Mouse (Mus musculus): Measurements from ENCODE around the gene Dnhd1.

GRCm38 (mm10) chr7:105738948-105739347 lies 88.3 kb downstream of the Dnhd1 start:
- TF ChIP-seq CTCF (IDR thresholded peaks at IDR 0.05; ENCODE audit: borderline replicate concordance, control insufficient read depth, extremely low read depth, insufficient read depth, low read length, poor library complexity) (no peak), POLR2A (IDR thresholded peaks at IDR 0.05; ENCODE audit: control insufficient read depth, extremely low read depth, insufficient read depth, low read length, poor library complexity) (no peak)

Data from thymus, adult 2 months (tissue).